Mouse (Mus musculus) limb, embryonic 10.5 days (tissue): ENCODE measurements around the gene Pnpla2. TPM values are rescaled to one million over a fixed set of nuclear protein-coding genes. Genes with fewer than 3 reads are reported as not detected.

Source experiments
- DNase-seq: peaks from one replicate; pipeline ENCODE4 v3.0.0-alpha.2; 2017; ENCODE audit warnings: low spot score
- H3K27ac ChIP-seq: fragments of 300-500 bp; sonication (generic); 2 replicates; pipeline ENCODE4 v1.5.1; 2016; ENCODE audit warnings: mild to moderate bottlenecking
- H3K27me3 ChIP-seq: fragments of 300-500 bp; sonication (generic); 2 replicates; pipeline ENCODE4 v1.6.1; 2016; ENCODE audit warnings: low read depth, mild to moderate bottlenecking; ENCODE audit not compliant: poor library complexity, severe bottlenecking
- H3K36me3 ChIP-seq: fragments of 300-500 bp; sonication (generic); 2 replicates; pipeline ENCODE4 v1.6.1; 2016; ENCODE audit warnings: mild to moderate bottlenecking, moderate library complexity
- H3K4me1 ChIP-seq: fragments of 300-500 bp; sonication (generic); 2 replicates; pipeline ENCODE4 v1.6.1; 2016
- H3K4me3 ChIP-seq: fragments of 300-500 bp; sonication (generic); 2 replicates; pipeline ENCODE4 v1.5.1; 2016; ENCODE audit warnings: mild to moderate bottlenecking, moderate library complexity
- H3K9me3 ChIP-seq: fragments of 300-500 bp; sonication (generic); replicated peaks from 2 replicates; pipeline ENCODE4 v1.6.1; 2016; ENCODE audit warnings: mild to moderate bottlenecking
- WGBS: fragments of 180-500 bp; shearing (Covaris S2); methylation state at CpG from one replicate; pipeline ENCODE4 v1.1.7; 2016; 5-methylcytosine and 5-hydroxymethylcytosine counted together
- polyA plus RNA-seq: library from polyadenylated mRNA; unstranded; fragments of >200 nt; fragmentation: Nextera tagmentation; extraction: Ambion mirVana; gene quantifications from 2 replicates; pipeline ENCODE4 v1.2.1, GENCODE M21; 2016

Gene Pnpla2
- polyA plus RNA-seq, 1 experiment from 2014 or later: 11.6 TPM

DNA sequence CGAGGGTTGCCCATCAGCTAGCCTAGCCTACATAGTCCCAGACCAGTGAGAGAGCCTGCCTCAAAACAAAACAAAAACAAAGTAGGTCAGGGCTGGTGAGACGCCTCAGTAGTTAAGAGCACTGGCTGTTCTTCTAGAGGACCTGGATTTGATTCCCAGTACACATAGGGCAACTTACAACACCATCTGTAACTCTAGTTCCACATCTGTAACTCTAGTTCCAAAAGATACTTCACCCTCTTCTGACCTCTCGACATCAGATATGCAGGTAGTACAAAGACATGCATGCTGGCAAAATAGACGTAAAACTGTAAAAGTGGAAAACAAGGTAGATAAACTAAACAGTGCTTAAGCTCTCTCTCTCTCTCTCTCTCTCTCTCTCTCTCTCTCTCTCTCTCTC is 31.2 kb upstream of the Pnpla2 start:
- H3K4me1 ChIP-seq: peaks cover 14% of the 10 kb centered on the region
- H3K36me3 ChIP-seq: no peaks in the 10 kb centered on the region
- no peak overlapping the region for H3K27ac ChIP-seq
- 83% methylated on average over 4 of the region's 4 CpGs for WGBS
- no peaks in the 10 kb centered on the region for H3K9me3 ChIP-seq
- no peak overlapping the region for H3K4me3 ChIP-seq
- DNase-seq: no peak
- no peaks in the 10 kb centered on the region for H3K27me3 ChIP-seq

- H3K27ac ChIP-seq: no peak overlapping the region
- WGBS: 84% methylated on average over 12 of the region's 12 CpGs
- H3K36me3 ChIP-seq: peaks cover 22% of the 10 kb centered on the region
- H3K4me3 ChIP-seq: no peak overlapping the region
- no peak for DNase-seq
- H3K27me3 ChIP-seq: no peaks in the 10 kb centered on the region
- peaks cover 30% of the 10 kb centered on the region for H3K4me1 ChIP-seq
- no peaks in the 10 kb centered on the region for H3K9me3 ChIP-seq
Observed at GRCm38 (mm10) chr7:141426948-141427730, 27.9 kb upstream of the Pnpla2 start.

GRCm38 (mm10) chr7:141428701-141429100 is 26.3 kb upstream of the Pnpla2 start:
- no peaks in the 10 kb centered on the region for H3K9me3 ChIP-seq
- H3K27ac ChIP-seq: no peak overlapping the region
- H3K4me3 ChIP-seq: peak overlapping the region; percentile 52
- no peak for DNase-seq
- peaks cover 37% of the 10 kb centered on the region for H3K36me3 ChIP-seq
- H3K4me1 ChIP-seq: peaks cover 45% of the 10 kb centered on the region
- WGBS: 44% methylated on average over 5 of the region's 5 CpGs
- H3K27me3 ChIP-seq: no peaks in the 10 kb centered on the region

GRCm38 (mm10) chr7:141429310-141429709 is 25.7 kb upstream of the Pnpla2 start, which contains the start of gene Cend1:
Gene Cend1 (minus strand): TSS chr7:141429491.
- peak within 1 kb of the TSS; percentile 52 for H3K4me3 ChIP-seq
- peaks cover 42% of the 10 kb centered on the region for H3K36me3 ChIP-seq
- 4% methylated on average over 19 of the region's 19 CpGs for WGBS
- no peaks in the 10 kb centered on the region for H3K9me3 ChIP-seq
- H3K4me1 ChIP-seq: peaks cover 51% of the 10 kb centered on the region
- H3K27me3 ChIP-seq: no peaks in the 10 kb centered on the region
- DNase-seq: peak; percentile 77
- peak within 1 kb of the TSS; percentile 46 for H3K27ac ChIP-seq

GRCm38 (mm10) chr7:141429840-141430584 is 25.0 kb upstream of the Pnpla2 start:
- H3K9me3 ChIP-seq: no peaks in the 10 kb centered on the region
- H3K4me1 ChIP-seq: peaks cover 58% of the 10 kb centered on the region
- peaks cover 42% of the 10 kb centered on the region for H3K36me3 ChIP-seq
- peak; percentile 28 for DNase-seq
- peak overlapping the region; percentile 52 for H3K4me3 ChIP-seq
- no peaks in the 10 kb centered on the region for H3K27me3 ChIP-seq
- 59% methylated on average over 9 of the region's 9 CpGs for WGBS
- H3K27ac ChIP-seq: peak overlapping the region; percentile 11; the same call in 1 of the 2 replicates

DNA sequence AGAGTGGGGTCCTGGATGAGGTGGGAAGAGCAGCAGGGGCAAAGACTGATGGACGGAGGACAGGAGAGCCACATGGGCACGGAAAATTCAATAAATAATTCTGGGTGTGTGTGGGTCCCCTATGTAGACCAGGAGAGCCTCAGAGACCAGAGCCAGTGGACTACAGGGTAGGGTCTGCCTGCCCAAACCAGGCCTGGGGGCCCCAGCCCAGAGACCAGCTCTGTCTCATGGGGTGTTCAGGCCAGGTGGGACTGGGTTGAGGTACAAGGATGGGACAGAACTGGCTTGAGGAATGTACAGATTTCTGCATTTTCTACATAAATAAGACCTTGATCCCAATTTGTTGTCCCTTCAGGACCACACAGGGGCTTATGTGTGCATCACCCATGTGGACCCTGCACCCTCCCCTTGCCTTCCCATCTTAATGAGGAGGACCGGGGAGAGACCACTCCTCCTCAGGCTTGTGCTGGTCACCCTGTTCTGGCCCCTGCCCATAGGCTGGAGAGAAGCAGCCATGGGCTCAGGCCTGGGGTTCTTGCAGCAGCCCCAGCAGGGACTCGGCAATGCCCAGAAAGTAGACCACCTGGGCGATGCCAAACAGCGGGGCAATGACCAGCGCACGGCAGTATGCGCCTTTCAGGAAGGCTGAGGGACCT is 24.3 kb upstream of the Pnpla2 start:
- no peaks in the 10 kb centered on the region for H3K9me3 ChIP-seq
- H3K4me1 ChIP-seq: peaks cover 65% of the 10 kb centered on the region
- H3K27me3 ChIP-seq: no peaks in the 10 kb centered on the region

GRCm38 (mm10) chr7:141431434-141432185 is 23.4 kb upstream of the Pnpla2 start:
- DNase-seq: no peak
- H3K4me3 ChIP-seq: 0 out of 2 replicates have a peak overlapping the region, but pooled peaks have one; percentile 1
- 0 out of 2 replicates have a peak overlapping the region, but pooled peaks have one; percentile 5 for H3K27ac ChIP-seq
- H3K27me3 ChIP-seq: no peaks in the 10 kb centered on the region
- no peaks in the 10 kb centered on the region for H3K9me3 ChIP-seq
- WGBS: 92% methylated on average over 19 of the region's 19 CpGs
- H3K4me1 ChIP-seq: peaks cover 70% of the 10 kb centered on the region
- H3K36me3 ChIP-seq: peaks cover 42% of the 10 kb centered on the region

More for the DNA sequence above, 24.3 kb upstream of the Pnpla2 start:
- no peak for DNase-seq
- peaks cover 42% of the 10 kb centered on the region for H3K36me3 ChIP-seq
- 96% methylated on average over 9 of the region's 9 CpGs for WGBS
- H3K27ac ChIP-seq: peak overlapping the region; percentile 11; the same call in 1 of the 2 replicates
- H3K4me3 ChIP-seq: no peak overlapping the region

DNA sequence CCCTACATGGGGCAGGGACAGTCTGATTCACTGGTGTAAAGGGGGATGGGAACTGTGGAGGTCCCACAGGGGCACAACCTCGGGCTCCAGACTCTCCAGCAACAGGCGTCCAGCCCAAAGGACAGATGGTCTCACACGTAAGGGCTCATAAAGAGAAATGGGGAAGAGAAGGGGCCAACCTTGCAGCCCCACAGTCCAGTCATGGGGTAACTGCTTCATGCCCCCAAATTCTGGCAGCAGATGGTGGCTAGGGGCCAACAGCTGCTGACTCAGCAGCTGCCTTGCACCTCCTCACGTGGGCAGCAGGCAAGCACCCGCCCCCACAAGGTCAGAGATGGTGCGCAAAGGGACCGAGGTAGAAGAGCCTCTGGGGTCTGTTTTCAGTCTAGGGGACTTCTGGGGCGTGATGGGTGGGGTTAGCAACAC is 22.8 kb upstream of the Pnpla2 start:
- no peaks in the 10 kb centered on the region for H3K27me3 ChIP-seq
- no peak overlapping the region for H3K27ac ChIP-seq
- no peak for DNase-seq
- H3K4me3 ChIP-seq: 0 out of 2 replicates have a peak overlapping the region, but pooled peaks have one; percentile 1
- peaks cover 42% of the 10 kb centered on the region for H3K36me3 ChIP-seq
- no peaks in the 10 kb centered on the region for H3K9me3 ChIP-seq
- WGBS: 82% methylated on average over 8 of the region's 8 CpGs
- peaks cover 71% of the 10 kb centered on the region for H3K4me1 ChIP-seq

DNA sequence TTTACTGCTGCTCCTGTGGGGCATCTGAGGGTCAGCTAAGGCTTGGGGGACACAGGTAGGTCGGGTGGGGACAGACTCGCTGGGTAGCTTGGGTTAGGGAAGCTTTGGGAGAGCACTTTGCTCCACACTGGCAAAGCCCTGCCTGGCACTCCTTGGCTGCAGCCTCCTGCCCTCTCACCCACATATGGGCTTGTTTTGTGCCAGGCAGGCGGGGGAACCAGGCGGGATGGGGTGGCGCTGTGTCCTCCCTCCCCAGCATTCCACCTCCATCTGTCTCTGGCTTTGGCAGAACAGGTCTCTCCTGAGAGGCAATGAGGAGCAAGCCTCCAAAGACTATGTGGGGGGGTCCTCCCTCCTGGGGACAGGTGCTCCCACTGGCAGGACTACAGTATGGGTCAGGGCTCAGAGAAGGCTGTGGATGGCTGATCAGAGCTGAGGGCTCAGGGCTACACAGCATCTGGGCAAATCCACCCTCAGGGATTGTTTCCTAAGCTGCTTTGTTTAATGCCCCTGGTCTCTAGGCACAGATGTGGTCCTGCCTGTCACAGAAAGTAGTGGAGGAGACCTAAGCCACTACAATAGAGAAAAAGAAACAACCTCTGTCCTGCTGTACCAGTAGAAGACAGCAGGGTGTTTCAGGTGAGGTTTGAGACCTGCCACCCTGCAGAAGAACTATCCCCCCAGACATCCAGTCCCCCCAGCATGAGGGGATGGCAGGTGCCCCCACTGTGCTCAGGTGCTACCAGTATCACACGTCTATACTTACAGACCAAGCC is 22.1 kb upstream of the Pnpla2 start:
- no peak overlapping the region for H3K27ac ChIP-seq
- DNase-seq: no peak
- H3K4me3 ChIP-seq: peak overlapping the region; percentile 54; the same call in 1 of the 2 replicates
- 92% methylated on average over 6 of the region's 6 CpGs for WGBS
- H3K36me3 ChIP-seq: peaks cover 47% of the 10 kb centered on the region
- no peaks in the 10 kb centered on the region for H3K27me3 ChIP-seq
- peaks cover 77% of the 10 kb centered on the region for H3K4me1 ChIP-seq
- no peaks in the 10 kb centered on the region for H3K9me3 ChIP-seq

DNA sequence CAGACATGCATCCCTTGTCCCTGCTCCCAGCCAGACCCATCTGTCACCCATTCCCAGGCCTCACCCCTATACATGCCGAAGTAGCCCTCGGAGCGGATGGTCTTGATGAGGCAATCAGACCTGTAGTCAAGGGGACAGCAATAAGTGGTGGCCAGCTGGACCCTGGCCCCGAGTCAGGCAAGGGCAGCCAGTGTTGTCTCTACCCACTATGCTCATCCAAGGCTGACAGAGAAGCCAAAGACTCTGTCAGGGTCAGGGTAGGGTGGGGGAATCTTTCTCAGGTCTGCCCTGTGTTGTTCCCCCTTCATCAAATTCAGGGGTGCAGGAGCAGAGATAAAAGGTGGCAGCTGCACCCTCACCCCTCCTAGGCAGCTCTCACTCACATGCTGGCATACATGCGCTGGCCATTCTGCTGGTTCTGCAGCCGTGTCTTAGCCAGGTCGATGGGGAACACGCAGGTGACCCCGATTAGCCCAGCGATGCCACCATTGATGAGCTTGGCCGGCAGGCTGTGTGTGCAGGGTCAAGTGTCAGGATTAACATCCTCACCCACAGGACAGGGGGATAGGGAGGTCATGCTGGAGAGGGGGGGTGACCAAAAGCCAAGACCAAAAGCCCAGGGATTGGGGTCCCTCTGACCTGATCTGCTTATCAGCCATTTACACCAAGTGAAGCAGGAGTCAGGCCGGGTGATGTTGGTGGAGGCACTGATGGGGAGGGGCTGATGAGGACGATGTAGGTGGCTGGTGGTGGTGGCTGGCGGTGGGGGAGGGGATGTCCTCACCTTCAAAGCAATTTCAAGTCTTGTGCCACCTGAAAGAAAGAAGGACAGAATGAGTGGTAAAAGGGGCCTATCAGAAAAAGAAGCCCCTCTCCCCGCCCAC is 21.2 kb upstream of the Pnpla2 start:
- no peaks in the 10 kb centered on the region for H3K27me3 ChIP-seq
- peak overlapping the region; percentile 82 for H3K27ac ChIP-seq
- H3K9me3 ChIP-seq: no peaks in the 10 kb centered on the region
- H3K4me1 ChIP-seq: peaks cover 73% of the 10 kb centered on the region
- 71% methylated on average over 15 of the region's 15 CpGs for WGBS
- peak overlapping the region; percentile 54 for H3K4me3 ChIP-seq
- no peak for DNase-seq
- H3K36me3 ChIP-seq: peaks cover 55% of the 10 kb centered on the region

GRCm38 (mm10) chr7:141434464-141434863 is 20.5 kb upstream of the Pnpla2 start:
- WGBS: 12% methylated on average over 8 of the region's 8 CpGs
- Histone ChIP-seq H3K36me3 (peaks cover 62% of the 10 kb centered on the region), H3K27ac (peak overlapping the region; percentile 82), H3K4me3 (peak overlapping the region; percentile 54), H3K9me3 (no peaks in the 10 kb centered on the region), H3K4me1 (peaks cover 66% of the 10 kb centered on the region), H3K27me3 (no peaks in the 10 kb centered on the region)
- DNase-seq: peak; percentile 69
